Mouse (Mus musculus) stomach, embryonic 15.5 days (tissue): Measurements from ENCODE around the gene Btbd2. TPM values are rescaled to one million over a fixed set of nuclear protein-coding genes. Genes with fewer than 3 reads are reported as not detected.

Source experiments
- ATAC-seq: fragments of 200-750 bp; cut with Nextera tagmentation; 2 replicates; pipeline ENCODE4 v1.8.0; 2017; ENCODE audit warnings: low read depth, moderate number of reproducible peaks, moderate TSS enrichment; ENCODE audit not compliant: insufficient read depth, low FRiP score
- H3K27ac ChIP-seq: fragments of 300-500 bp; sonication (generic); 2 replicates; pipeline ENCODE4 v1.5.1; 2015; ENCODE audit warnings: mild to moderate bottlenecking, inconsistent platforms
- H3K27me3 ChIP-seq: fragments of 300-500 bp; sonication (generic); replicated peaks from 2 replicates; pipeline ENCODE4 v1.6.1; 2015; ENCODE audit warnings: inconsistent platforms
- H3K36me3 ChIP-seq: fragments of 300-500 bp; sonication (generic); 2 replicates; pipeline ENCODE4 v1.6.1; 2015; ENCODE audit warnings: inconsistent platforms
- H3K4me1 ChIP-seq: fragments of 300-500 bp; sonication (generic); 2 replicates; pipeline ENCODE4 v1.6.1; 2015; ENCODE audit warnings: inconsistent platforms
- H3K4me2 ChIP-seq: fragments of 300-500 bp; sonication (generic); 2 replicates; pipeline ENCODE4 v1.6.1; 2015; ENCODE audit warnings: mild to moderate bottlenecking, inconsistent platforms
- H3K4me3 ChIP-seq: fragments of 300-500 bp; sonication (generic); replicated peaks from 2 replicates; pipeline ENCODE4 v1.5.1; 2015; ENCODE audit warnings: inconsistent platforms
- H3K9ac ChIP-seq: fragments of 300-500 bp; sonication (generic); 2 replicates; pipeline ENCODE4 v1.6.1; 2015; ENCODE audit warnings: inconsistent platforms
- H3K9me3 ChIP-seq: fragments of 300-500 bp; sonication (generic); 2 replicates; pipeline ENCODE4 v1.6.1; 2016; ENCODE audit warnings: inconsistent platforms
- WGBS: fragments of 180-500 bp; shearing (Covaris S2); methylation state at CpG from one replicate; pipeline ENCODE4 v1.1.7; 2015; 5-methylcytosine and 5-hydroxymethylcytosine counted together
- polyA plus RNA-seq: library from polyadenylated mRNA; unstranded; fragments of >200 nt; fragmentation: Nextera tagmentation; extraction: Ambion mirVana; gene quantifications from 2 replicates; pipeline ENCODE4 v1.2.1, GENCODE M21; 2015

Btbd2 gene
- polyA plus RNA-seq, 1 experiment from 2014 or later = 72.2 TPM

- 7% methylated on average over 6 of the region's 6 CpGs for WGBS
- no peaks in the 10 kb centered on the region for H3K27me3 ChIP-seq
- H3K36me3 ChIP-seq = peaks cover 16% of the 10 kb centered on the region
- peak overlapping the region; percentile 79 for H3K27ac ChIP-seq
- H3K4me3 ChIP-seq = peak overlapping the region; percentile 77
- peak overlapping the region; percentile 84 for H3K4me2 ChIP-seq
- no peak for ATAC-seq
- peak overlapping the region; percentile 82 for H3K9ac ChIP-seq
- peaks cover 63% of the 10 kb centered on the region for H3K4me1 ChIP-seq
- H3K9me3 ChIP-seq = no peaks in the 10 kb centered on the region
Measured at GRCm38 (mm10) chr10:80674851-80675404, 18.1 kb upstream of the Btbd2 start.

- Histone ChIP-seq H3K36me3 (peaks cover 23% of the 10 kb centered on the region), H3K27ac (peak overlapping the region; percentile 79), H3K27me3 (no peaks in the 10 kb centered on the region), H3K4me3 (peak overlapping the region; percentile 77), H3K4me2 (peak overlapping the region; percentile 84), H3K4me1 (peaks cover 57% of the 10 kb centered on the region), H3K9ac (peak overlapping the region; percentile 82; the same call in 1 of the 2 replicates), H3K9me3 (no peaks in the 10 kb centered on the region)
- WGBS = 43% methylated on average over 5 of the region's 5 CpGs
- ATAC-seq = no peak
Measured at GRCm38 (mm10) chr10:80674161-80674711, 17.4 kb upstream of the Btbd2 start.

GRCm38 (mm10) chr10:80673690-80674089 is 16.8 kb upstream of the Btbd2 start:
- Histone ChIP-seq H3K4me2 (peak overlapping the region; percentile 84), H3K27me3 (no peaks in the 10 kb centered on the region), H3K9me3 (no peaks in the 10 kb centered on the region), H3K4me3 (peak overlapping the region; percentile 77), H3K4me1 (peaks cover 51% of the 10 kb centered on the region), H3K9ac (no peak overlapping the region; the same call in 1 of the 2 replicates), H3K36me3 (peaks cover 28% of the 10 kb centered on the region), H3K27ac (peak overlapping the region; percentile 79; the same call in 1 of the 2 replicates)
- ATAC-seq = no peak
- WGBS = 79% methylated on average over 3 of the region's 3 CpGs

- no peaks in the 10 kb centered on the region for H3K9me3 ChIP-seq
- no peak overlapping the region for H3K9ac ChIP-seq
- H3K4me1 ChIP-seq = peaks cover 36% of the 10 kb centered on the region
- no peak overlapping the region for H3K4me2 ChIP-seq
- H3K27me3 ChIP-seq = no peaks in the 10 kb centered on the region
- H3K4me3 ChIP-seq = no peak overlapping the region
- WGBS = 78% methylated on average over 11 of the region's 11 CpGs
- H3K36me3 ChIP-seq = peaks cover 41% of the 10 kb centered on the region
- no peak overlapping the region for H3K27ac ChIP-seq
- no peak for ATAC-seq
Measured at GRCm38 (mm10) chr10:80671936-80672690, 15.2 kb upstream of the Btbd2 start.

GRCm38 (mm10) chr10:80671251-80671650 is 14.4 kb upstream of the Btbd2 start:
- H3K4me3 ChIP-seq = no peak overlapping the region
- H3K36me3 ChIP-seq = peaks cover 50% of the 10 kb centered on the region
- H3K4me1 ChIP-seq = peaks cover 41% of the 10 kb centered on the region
- WGBS = 92% methylated on average over 4 of the region's 4 CpGs
- no peak overlapping the region for H3K27ac ChIP-seq
- ATAC-seq = no peak
- no peak overlapping the region for H3K9ac ChIP-seq
- H3K9me3 ChIP-seq = no peaks in the 10 kb centered on the region
- no peaks in the 10 kb centered on the region for H3K27me3 ChIP-seq
- no peak overlapping the region for H3K4me2 ChIP-seq

GRCm38 (mm10) chr10:80670531-80670930 is 13.7 kb upstream of the Btbd2 start:
- ATAC-seq = no peak
- Histone ChIP-seq H3K4me3 (no peak overlapping the region), H3K4me1 (peaks cover 48% of the 10 kb centered on the region), H3K27me3 (no peaks in the 10 kb centered on the region), H3K36me3 (peaks cover 52% of the 10 kb centered on the region), H3K4me2 (no peak overlapping the region), H3K9me3 (no peaks in the 10 kb centered on the region), H3K9ac (no peak overlapping the region), H3K27ac (no peak overlapping the region)
- WGBS = 90% methylated on average over 2 of the region's 2 CpGs

- no peaks in the 10 kb centered on the region for H3K9me3 ChIP-seq
- no peak overlapping the region for H3K4me2 ChIP-seq
- H3K36me3 ChIP-seq = peaks cover 52% of the 10 kb centered on the region
- H3K9ac ChIP-seq = no peak overlapping the region
- H3K4me3 ChIP-seq = no peak overlapping the region
- WGBS = 95% methylated on average over 7 of the region's 7 CpGs
- no peak overlapping the region for H3K27ac ChIP-seq
- peaks cover 50% of the 10 kb centered on the region for H3K4me1 ChIP-seq
- H3K27me3 ChIP-seq = no peaks in the 10 kb centered on the region
- ATAC-seq = no peak
Measured at GRCm38 (mm10) chr10:80669737-80670485, 13.0 kb upstream of the Btbd2 start.

- H3K9ac ChIP-seq = no peak overlapping the region
- peaks cover 52% of the 10 kb centered on the region for H3K36me3 ChIP-seq
- H3K4me1 ChIP-seq = peaks cover 48% of the 10 kb centered on the region
- 87% methylated on average over 12 of the region's 12 CpGs for WGBS
- H3K27me3 ChIP-seq = no peaks in the 10 kb centered on the region
- H3K4me3 ChIP-seq = no peak overlapping the region
- H3K27ac ChIP-seq = no peak overlapping the region
- no peaks in the 10 kb centered on the region for H3K9me3 ChIP-seq
- H3K4me2 ChIP-seq = no peak overlapping the region
- ATAC-seq = no peak
Measured at GRCm38 (mm10) chr10:80669018-80669417, 12.1 kb upstream of the Btbd2 start.

- 76% methylated on average over 11 of the region's 11 CpGs for WGBS
- Histone ChIP-seq H3K27me3 (no peaks in the 10 kb centered on the region), H3K36me3 (peaks cover 52% of the 10 kb centered on the region)
Measured at GRCm38 (mm10) chr10:80668614-80669013, 11.7 kb upstream of the Btbd2 start.

GRCm38 (mm10) chr10:80666837-80667412 is 10.1 kb upstream of the Btbd2 start:
- Histone ChIP-seq H3K4me2 (no peak overlapping the region), H3K36me3 (peaks cover 52% of the 10 kb centered on the region), H3K4me3 (no peak overlapping the region), H3K27ac (no peak overlapping the region), H3K9me3 (no peaks in the 10 kb centered on the region), H3K27me3 (no peaks in the 10 kb centered on the region), H3K9ac (no peak overlapping the region), H3K4me1 (peaks cover 40% of the 10 kb centered on the region)
- no peak for ATAC-seq
- WGBS = 80% methylated on average over 19 of the region's 19 CpGs

More at GRCm38 (mm10) chr10:80668614-80669013, 11.7 kb upstream of the Btbd2 start:
- Histone ChIP-seq H3K9me3 (no peaks in the 10 kb centered on the region), H3K9ac (no peak overlapping the region), H3K4me2 (no peak overlapping the region), H3K4me1 (peaks cover 48% of the 10 kb centered on the region), H3K27ac (0 out of 2 replicates have a peak overlapping the region, but pooled peaks have one; percentile 46), H3K4me3 (no peak overlapping the region)
- no peak for ATAC-seq

- H3K9me3 ChIP-seq = no peaks in the 10 kb centered on the region
- H3K9ac ChIP-seq = no peak overlapping the region
- peaks cover 47% of the 10 kb centered on the region for H3K36me3 ChIP-seq
- H3K4me3 ChIP-seq = no peak overlapping the region
- WGBS = 68% methylated on average over 10 of the region's 10 CpGs
- peak overlapping the region; percentile 89 for H3K27ac ChIP-seq
- no peak overlapping the region for H3K4me2 ChIP-seq
- no peaks in the 10 kb centered on the region for H3K27me3 ChIP-seq
- peaks cover 40% of the 10 kb centered on the region for H3K4me1 ChIP-seq
- ATAC-seq = no peak
Measured at GRCm38 (mm10) chr10:80665981-80666733, 9.3 kb upstream of the Btbd2 start.
